In the genomic region with DNA sequence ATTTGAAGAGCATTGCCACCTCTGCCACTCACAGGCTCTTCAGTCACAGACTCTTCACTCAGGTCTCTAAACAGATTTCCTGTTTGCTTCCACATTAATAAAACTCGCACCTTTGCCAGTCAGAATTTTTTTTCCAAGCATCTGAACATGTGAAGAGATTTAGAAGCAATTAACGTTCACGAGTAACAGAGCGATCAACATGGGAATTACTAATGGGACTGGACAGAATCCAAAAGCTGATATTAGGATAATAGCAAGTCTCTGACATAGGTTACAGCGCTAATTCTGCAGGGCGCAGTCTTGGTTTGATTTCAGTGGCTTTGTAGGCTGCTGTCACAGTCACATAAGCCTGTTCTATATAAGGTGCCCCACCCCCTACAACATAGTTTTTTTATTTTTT, we compare ENCODE assay signal across 18 mouse cellular contexts.
"Had no signal": no experiment of that assay in that cellular context is flagged by ENCODE, and none has a peak within 500 bp of the region (broad histone marks: within the 10 kb centered on the region; RNA-seq: fewer than 3 reads in every experiment).

No protein-coding gene starts in this region.

- H3K9ac ChIP-seq: lung, embryonic 14.5 days; midbrain, embryonic 13.5 days; midbrain, embryonic 15.5 days; neural tube, embryonic 13.5 days; neural tube, embryonic 15.5 days had no signal

- H3K4me1 ChIP-seq: midbrain, embryonic 15.5 days; neural tube, embryonic 15.5 days had no signal

- H3K27ac ChIP-seq: midbrain, embryonic 13.5 days; midbrain, embryonic 15.5 days; neural tube, embryonic 13.5 days; neural tube, embryonic 15.5 days had no signal

- H3K9me3 ChIP-seq: midbrain, embryonic 13.5 days; midbrain, embryonic 15.5 days; neural tube, embryonic 13.5 days; neural tube, embryonic 15.5 days had no signal

- H3K27me3 ChIP-seq: midbrain, embryonic 13.5 days; midbrain, embryonic 15.5 days; neural tube, embryonic 13.5 days; neural tube, embryonic 15.5 days had no signal

- H3K36me3 ChIP-seq: midbrain, embryonic 13.5 days; midbrain, embryonic 15.5 days; neural tube, embryonic 13.5 days; neural tube, embryonic 15.5 days had no signal

- DNase-seq: lung, adult 18-20 months; lung, embryonic 14.5 days; lung, postnatal 10 days; lung, postnatal 4 days; retina, postnatal 1 day; right cerebral cortex, adult 18-20 months; right cerebral cortex, postnatal 25 days; right cerebral cortex, postnatal 4 days; spleen, adult 18-20 months; thymus, adult 18-20 months; thymus, postnatal 14 days; thymus, postnatal 36 days had no signal

- H3K4me3 ChIP-seq: midbrain, embryonic 13.5 days; midbrain, embryonic 15.5 days; myocyte; neural tube, embryonic 13.5 days; neural tube, embryonic 15.5 days had no signal

- ATAC-seq: midbrain, embryonic 13.5 days; midbrain, embryonic 15.5 days had no signal

- H3K4me2 ChIP-seq: lung, embryonic 14.5 days; midbrain, embryonic 11.5 days; midbrain, embryonic 13.5 days; midbrain, embryonic 15.5 days; neural tube, embryonic 13.5 days; neural tube, embryonic 15.5 days had no signal
